Mouse (Mus musculus) thymus, postnatal 4 days (tissue): Measurements from ENCODE around the gene Kng1.

Experiments
- DNase-seq: peaks from one replicate; pipeline ENCODE4 v3.0.0; 2021

Kng1 gene

GRCm38 (mm10) chr16:23115486-23115885, 57.8 kb downstream of the Kng1 start:
- no peak for DNase-seq

GRCm38 (mm10) chr16:23117173-23117572, 59.5 kb downstream of the Kng1 start:
- DNase-seq: no peak

- no peak for DNase-seq
These were observed 64.8 kb downstream of the Kng1 start for GRCm38 (mm10) chr16:23122446-23122845.

- no peak for DNase-seq
These were observed 65.4 kb downstream of the Kng1 start for GRCm38 (mm10) chr16:23123104-23123503.

GRCm38 (mm10) chr16:23124398-23124797, 66.7 kb downstream of the Kng1 start:
- DNase-seq: no peak

- DNase-seq: no peak
These were observed 69.6 kb downstream of the Kng1 start for GRCm38 (mm10) chr16:23127311-23127672.

GRCm38 (mm10) chr16:23127673-23128375, 70.2 kb downstream of the Kng1 start, which contains the start of gene Rfc4:
Rfc4 (minus strand) TSS chr16:23127737.
- peak; percentile 95 for DNase-seq

- no peak for DNase-seq
These were observed 72.6 kb downstream of the Kng1 start for GRCm38 (mm10) chr16:23130303-23130702.
